Mouse (Mus musculus): ENCODE results near the gene Ltbp2.

- TF ChIP-seq CTCF (IDR thresholded peaks at IDR 0.05; ENCODE audit: low read depth) (no peak), EP300 (IDR thresholded peaks at IDR 0.05; ENCODE audit: low read depth) (no peak)
Observed at GRCm38 (mm10) chr12:84806010-84806409, 70.3 kb downstream of the Ltbp2 start.
